Mouse (Mus musculus) WW6 (cell line): ENCODE results near the gene 4933436I01Rik.

ENCODE experiments used
- DNase-seq: peaks from one replicate; pipeline ENCODE4 v3.0.0-alpha.2; 2013; ENCODE audit warnings: low read depth, low spot score

4933436I01Rik gene

DNA sequence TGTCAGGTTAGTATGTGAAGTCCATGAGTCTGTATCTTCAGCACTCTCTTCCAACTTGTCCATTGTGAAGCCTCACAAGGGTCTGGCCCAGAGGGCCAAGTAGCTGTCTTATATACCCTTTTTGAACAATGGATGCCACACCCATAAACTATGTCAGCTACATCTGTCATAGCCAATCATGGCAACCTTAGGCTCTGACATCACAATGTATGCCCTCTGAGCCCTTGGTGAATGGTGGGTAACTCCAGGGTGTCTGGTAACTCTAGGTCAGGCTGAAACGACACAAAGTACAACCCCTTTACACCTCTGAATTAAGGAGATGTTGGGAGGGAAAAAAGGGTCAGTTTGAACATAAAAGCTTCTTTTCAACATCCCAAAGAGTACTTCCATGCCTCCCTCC lies at the start of gene 4933436I01Rik:
4933436I01Rik (minus strand) TSS at position 101 of the 400 bp plus-strand sequence.
- no peak for DNase-seq

DNA sequence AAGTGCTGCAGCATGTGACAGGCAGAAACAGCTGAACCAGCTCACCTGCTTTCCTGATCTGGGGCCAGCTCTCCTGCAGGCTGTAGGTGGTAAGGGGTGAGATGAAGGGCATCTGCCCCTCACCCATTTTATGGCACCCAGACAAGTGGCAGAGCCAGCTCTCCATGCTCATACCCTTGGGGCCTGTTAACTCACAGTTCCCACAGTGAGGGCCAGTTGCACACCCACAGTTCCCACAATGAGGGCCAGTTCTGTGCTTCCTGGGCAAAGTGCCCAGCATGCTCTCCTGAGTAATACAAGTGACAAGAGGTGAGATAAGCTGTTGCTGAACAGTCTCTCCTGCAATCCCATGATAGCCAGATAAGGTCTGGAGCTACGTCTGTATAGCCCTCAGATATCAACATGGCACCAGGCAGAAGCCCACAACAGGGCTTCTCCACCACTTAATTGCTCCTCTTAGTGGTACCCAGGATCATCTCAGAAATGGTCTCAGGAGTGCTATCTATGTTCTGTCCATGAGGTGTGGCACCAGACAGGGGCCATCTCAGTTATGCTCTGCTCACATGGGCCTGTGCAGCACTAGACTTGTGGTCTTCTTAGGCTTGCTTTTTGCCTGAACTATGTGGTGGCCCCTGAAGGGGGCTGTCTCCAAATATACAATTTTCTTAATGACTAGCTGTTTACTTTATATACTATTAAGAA lies 3.7 kb upstream of the 4933436I01Rik start:
- no peak for DNase-seq

DNA sequence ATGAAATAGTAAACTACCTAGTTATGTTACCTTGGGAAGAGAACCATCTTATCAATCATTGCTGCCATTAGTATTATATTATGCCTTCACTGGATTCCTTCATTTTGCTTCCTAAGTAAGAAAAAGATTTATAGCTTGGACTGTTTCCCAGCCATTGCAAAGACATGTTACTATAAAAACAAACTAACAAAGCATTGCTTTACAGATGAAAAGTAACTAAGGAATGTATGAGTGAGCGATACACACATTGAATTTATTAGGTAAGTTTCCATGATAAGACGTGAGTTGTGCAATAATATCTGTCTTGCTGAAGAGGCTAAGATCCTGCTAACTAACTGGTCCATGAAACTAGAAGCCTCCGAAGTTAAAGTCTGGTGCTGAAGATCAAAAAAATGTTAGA lies 37.8 kb downstream of the 4933436I01Rik start:
- no peak for DNase-seq
